Mouse (Mus musculus) cerebral cortex, adult 2 months (tissue): ENCODE results near the gene Rab8b.

Experiments
- WGBS: fragments of 180-500 bp; shearing (Covaris S2); methylation state at CpG from one replicate; pipeline ENCODE4 v1.1.7; 2018; 5-methylcytosine and 5-hydroxymethylcytosine counted together

Rab8b gene

DNA sequence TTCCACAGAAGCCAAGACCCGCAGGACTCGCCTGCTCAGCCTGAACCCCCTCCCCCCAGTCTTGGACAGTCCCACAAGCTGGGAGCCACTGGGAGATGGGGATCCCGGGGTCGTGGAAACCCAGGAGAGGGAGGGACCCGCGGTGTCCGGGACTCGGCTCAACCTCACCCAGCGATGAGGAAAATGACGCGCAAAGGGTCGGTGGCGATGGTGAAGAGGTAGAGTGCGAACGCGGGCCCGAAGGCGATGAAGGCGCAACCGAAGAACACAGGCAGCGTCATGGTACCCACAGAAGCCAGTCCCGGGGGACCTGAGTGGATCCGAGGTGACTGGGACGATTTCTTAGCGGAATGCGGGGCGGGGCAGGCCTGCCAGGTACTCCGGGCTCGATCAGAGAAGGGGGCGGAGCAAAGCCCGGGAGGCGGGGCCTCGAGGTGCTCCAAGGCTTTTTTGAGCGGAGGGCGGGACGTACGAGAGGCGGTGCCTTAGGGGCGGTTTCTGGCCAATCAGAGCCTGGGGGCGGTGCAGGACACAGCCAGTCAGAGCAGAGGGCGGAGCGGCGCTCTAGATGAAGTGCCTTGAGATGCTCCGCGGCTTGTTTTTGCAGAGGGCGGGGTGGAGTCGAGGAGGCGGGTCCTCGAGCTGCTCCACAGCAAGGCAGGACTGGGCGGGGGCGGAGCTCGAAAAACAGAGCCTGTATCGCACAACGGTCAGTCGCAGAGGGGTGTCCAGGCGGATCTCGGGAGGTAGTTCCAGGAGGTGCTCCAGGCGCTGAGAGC is 85.0 kb downstream of the Rab8b start, which contains the start of gene Aph1c:
Gene Aph1c (minus strand): TSS at position 409 of the 779 bp plus-strand sequence.
- WGBS: under 1% methylated on average over 58 of the region's 58 CpGs

DNA sequence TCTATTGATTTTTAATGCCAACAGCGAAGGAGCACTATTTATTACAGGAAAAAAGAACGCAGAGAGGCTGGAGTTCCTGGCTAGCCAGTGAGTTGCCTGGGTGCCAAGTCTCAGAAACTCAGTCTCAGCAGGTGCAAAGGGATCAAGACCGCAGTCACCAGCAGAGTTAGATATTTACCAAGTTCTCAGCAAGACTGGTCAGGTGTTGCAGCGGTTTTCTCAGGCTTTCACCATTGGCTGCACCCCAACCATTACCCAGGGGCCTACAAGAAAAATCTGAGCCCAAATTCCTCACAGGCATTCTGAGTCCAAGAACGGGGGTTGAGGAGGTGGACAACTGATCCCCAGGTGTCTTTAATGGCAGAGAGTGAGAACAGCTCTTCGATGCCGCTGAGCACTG is 85.6 kb downstream of the Rab8b start:
- 26% methylated on average over 7 of the region's 7 CpGs for WGBS

DNA sequence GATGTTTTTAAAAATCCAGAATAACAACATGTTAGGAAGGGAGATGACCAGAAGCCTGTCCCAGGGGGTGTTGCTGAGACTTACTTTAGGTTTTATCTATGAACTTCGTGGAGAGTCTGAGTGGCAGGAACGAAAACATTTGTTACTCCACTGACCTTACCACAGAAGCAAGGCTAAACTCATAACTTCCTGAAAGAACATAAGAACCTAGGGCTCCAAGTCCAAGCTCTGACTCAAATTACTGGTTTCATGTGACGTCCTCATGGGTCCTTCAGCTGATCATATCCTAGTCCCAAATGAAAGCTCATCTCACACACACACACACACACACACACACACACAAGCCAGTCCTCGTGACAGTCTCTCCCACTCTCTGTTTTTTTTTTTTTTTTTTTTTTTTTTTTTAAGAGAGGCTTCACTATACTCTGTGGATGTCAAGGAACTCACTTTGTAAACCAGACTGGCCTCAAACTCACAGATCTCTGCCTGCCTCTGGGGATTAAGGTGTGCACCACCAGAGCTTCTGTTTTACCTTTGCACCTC is 87.0 kb downstream of the Rab8b start:
- 75% methylated on average over 4 of the region's 4 CpGs for WGBS

DNA sequence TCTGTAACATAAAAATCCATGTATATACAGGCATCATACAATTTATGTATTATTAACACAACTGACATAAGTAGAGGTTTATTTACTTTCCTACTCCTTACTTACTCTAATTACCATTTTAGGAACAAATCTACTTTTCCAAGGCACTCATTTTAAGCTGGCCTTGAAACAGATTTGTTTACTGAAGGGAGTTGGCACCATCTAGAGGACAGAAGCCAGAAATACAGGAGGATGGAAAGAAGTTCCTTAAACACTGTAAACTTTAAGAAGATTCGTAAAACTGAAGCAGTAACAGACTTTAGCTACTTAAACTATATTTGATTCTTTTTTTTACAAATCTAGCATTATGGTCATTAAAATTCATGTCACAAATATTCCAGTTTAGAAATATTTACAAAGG is 93.5 kb downstream of the Rab8b start:
- 23% methylated on average over 1 of the region's 1 CpGs for WGBS

DNA sequence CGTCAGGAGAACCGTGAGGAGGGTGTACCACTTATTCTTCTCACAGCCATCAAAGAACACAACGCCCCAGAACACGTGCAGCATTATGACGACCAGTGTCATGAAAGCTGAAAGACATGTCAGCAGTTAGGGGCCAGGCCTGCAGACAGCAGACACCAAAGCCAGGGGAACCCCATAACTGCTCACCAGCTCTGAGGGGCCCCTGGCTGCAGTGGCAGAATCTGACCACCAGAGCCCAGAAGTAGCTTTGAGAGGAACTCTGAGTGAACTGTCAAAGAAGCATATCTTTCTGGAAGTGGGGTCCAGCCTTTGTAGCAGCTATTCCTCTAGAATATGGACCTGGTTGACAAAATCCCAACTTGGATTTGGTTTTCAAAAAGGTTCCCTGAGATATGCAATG is 97.2 kb downstream of the Rab8b start:
- WGBS: 100% methylated on average over 1 of the region's 5 CpGs

DNA sequence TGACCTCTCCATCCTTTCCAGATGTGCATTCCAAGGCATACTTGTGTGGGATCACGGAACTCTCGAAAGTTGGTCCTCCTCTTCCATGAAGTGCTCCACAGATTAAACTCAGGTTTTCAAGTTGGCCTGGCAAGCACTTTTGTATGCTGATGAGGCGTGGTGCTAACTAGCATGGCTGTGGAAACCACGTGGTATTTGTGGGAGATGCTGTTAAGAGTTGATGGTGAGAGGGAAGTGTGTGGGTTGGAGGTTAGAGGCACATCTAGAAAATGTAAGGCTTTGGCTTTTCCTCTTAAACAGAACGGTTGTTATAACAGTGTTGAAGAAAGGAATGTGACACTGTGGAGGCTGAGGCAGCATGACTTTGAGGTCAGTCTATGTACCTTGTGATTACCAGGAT is 98.5 kb downstream of the Rab8b start:
- WGBS: 75% methylated on average over 5 of the region's 5 CpGs

DNA sequence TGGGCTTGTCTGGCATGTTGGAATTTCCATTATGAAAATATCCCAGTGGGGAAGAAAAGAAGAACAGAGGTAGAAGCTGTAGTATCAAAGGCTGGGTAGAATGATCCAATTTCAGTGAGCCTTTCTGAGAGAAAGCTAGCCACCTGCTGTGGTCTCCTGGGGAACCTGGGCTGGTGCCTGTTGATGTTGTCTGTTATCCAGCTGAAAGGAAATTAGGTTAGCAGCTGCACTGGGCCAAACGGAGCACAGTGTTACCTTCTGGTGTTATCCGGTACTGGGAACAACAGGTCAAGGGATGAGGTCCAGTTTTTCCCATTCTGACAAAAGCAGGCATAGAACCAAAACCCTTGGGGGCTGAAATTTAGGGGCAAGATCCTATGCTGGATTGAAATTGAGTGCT is 106.1 kb downstream of the Rab8b start:
- 55% methylated on average over 2 of the region's 2 CpGs for WGBS

DNA sequence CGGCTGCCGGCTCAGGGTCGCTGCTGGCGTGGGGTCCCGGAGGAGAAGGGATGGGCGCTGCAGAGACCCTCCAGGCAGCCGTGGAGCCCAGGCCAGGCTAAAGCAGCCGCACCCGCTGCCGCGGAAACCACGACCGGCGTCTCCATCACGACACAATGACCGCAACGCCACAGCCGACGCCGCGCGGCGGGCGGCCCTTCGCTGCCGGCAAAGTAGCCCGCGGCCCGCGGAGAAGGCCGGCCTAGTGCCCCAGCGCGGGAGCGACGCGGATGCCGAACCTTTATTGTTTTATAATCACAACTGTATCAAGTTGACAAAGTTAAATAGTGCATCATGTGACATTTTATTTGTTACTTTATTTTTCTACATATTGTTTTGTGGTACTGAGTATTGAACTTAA is 113.5 kb downstream of the Rab8b start:
- 17% methylated on average over 32 of the region's 37 CpGs for WGBS

DNA sequence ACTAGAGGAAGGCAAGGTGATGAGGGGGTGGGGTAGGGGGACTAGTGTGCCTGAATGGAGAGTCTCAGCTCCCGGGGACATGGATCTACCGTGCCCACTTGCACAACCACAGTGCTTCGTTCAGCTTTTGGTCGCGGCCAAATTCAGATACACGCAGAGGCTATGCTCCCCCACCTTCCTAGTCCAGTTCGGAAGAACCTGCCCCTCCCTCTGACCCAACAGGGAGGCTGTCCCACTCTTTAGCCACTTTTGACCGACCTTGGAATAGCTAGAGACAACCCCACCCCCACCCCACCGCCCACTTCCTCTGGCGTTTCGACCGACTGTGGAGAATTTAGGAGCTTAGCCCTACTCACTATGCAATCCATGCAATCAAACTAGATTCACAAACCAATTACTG is 117.5 kb downstream of the Rab8b start:
- WGBS: 60% methylated on average over 12 of the region's 12 CpGs

DNA sequence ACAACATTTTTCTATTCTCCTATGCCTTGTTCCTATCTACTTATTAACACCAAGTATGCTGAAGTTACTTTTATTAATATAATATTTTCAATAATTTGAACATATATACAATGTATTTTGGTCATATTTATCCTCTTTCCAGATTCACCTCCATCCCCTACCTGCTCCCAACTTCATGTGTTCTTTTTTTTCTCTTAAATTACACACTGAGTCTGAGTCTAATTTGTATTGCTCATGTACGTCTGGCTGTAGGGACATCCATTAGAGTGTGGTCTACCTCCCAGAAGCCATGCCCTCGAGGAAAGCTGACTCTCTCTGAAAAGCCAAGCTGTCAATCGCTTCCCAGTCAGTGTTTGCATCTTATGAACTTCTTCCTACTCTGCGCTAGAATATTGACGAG is 122.7 kb downstream of the Rab8b start, which contains the start of gene Gm10647:
Gene Gm10647 (plus strand): TSS at position 301 of the 400 bp plus-strand sequence.
- 83% methylated on average over 5 of the region's 5 CpGs for WGBS

DNA sequence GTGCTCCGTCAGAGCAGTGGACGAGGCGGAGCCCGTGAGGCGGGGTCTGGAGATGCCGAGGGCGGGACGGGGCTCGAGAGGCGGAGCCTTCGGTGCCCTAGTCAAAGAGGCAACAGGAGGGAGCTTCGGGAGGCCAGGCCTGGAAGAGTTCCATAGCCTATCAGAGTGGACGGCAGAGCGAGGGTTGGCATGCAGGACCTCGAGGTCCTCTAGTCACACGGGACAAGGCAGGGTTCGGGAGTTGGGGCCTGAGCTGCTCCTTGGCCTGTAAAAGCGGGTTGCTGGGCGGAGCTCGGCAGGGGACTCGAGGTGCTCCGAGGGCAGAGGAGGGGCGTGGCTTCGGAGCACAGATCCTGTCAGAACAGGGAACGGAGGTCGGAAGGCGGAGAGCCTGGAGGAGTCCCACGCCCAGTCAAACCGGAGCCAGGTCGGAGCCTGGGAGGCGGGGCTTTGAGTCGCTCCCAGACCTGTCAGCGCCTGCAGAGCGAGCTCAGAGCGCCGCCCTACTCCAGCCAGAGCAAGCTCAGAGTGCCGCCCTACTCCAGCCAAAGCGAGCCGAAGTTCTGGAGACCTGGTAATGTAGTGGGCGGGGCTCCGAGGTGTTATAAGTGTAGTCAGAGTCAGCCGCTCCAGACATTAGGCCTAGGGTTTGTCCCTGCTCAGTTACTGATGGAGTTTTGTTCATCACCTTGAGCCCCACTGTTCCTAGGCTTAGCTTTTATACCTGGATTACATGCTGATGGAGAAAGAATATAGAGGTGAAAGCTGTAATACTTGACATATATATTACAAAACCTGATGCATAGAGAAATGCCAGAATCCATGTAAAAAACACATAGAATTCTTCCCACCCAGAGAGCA is 123.8 kb downstream of the Rab8b start, which contains the start of gene Aph1b:
Gene Aph1b (minus strand): TSS at position 27 of the 861 bp plus-strand sequence.
- under 1% methylated on average over 42 of the region's 42 CpGs for WGBS

DNA sequence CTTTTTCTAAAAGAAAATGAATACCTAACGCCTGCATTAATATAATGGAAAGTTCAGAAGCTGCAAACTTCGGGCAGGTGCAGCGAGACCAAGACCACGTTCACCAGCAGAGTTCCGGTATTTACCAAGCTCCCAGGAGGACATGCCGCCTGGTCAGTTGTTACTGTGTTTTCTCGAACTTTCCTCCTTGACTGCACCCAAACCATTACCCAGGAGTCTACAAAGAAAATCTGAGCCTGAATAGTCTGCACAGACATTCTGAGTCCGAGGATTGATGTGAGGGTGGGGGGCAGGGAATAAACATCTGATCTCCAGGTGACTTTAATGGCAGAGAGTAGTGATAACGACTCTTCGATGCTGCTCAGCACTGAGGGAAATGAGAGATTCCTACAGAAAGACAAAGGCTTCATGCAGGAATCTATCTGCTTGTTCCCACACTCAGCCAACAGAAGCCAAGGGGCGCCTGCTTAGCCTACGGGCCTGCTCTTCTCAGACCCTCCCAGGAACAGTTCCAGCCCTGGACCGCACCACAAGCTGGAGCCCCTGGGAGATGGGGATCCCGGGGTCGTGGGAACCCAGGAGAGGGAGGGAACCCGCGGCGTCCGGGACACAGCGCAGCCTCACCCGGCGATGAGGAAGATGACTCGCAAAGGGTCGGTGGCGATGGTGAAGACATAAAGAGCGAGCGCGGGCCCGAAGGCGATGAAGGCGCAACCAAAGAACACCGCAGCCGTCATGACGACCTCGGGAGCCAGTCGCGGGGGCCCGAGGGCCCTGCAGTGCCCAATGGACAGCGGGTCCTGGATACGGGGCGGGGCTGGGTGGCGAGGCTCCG is 124.6 kb downstream of the Rab8b start:
- 2% methylated on average over 43 of the region's 43 CpGs for WGBS
